8 mouse cellular contexts compared by ENCODE assay signal in the genomic region with DNA sequence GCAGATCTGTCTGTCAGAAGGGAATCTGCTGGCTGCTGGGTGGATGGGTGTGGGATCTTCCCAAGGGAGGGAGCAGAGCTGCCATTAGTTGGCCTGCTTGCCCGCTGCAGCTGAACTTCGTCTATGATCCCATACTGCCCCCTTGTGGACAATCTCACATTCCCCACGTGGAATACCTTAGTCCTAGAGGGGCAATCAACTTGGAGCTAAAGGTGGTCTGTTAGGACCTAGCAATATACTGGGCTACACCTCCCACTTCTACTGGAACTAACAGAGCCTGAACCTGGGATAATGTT. TPM values are rescaled to one million over a fixed set of nuclear protein-coding genes. Genes with fewer than 3 reads are reported as not detected.
DNase-seq lines count a peak whose midpoint lies in the region; ATAC-seq and TF ChIP-seq lines count a peak whose summit lies in the region.

No protein-coding gene starts in this region.

- TF ChIP-seq CTCF in gastrocnemius, adult 2 months (IDR thresholded peaks at IDR 0.05) = peak; percentile 94
- peak; percentile 98 for TF ChIP-seq CTCF in hindbrain, postnatal 0 days (IDR thresholded peaks at IDR 0.05; ENCODE audit: low read depth)

- no peak overlapping the region for H3K9ac ChIP-seq in hindbrain, postnatal 0 days (replicated peaks; ENCODE audit: low read length)

- intact Hi-C loops in gastrocnemius, adult 2 months (cut with DNase I) = loop anchor here (1.0 to 10.0 kb wide), 5 partner anchors 55 to 247 kb away; a partner anchor contains a TSS

- peaks cover 17% of the 10 kb centered on the region for H3K4me1 ChIP-seq in hindbrain, postnatal 0 days (ENCODE audit: insufficient read depth, low read length)

- H3K4me2 ChIP-seq in hindbrain, postnatal 0 days (ENCODE audit: low read depth, low read length) = peak overlapping the region; percentile 44

- peak; percentile 73 for DNase-seq in WW6 (ENCODE audit: low read depth, low spot score)
- peak; percentile 81 to 89 for DNase-seq in cerebellum, postnatal 36 days
- peak; percentile 87 for DNase-seq in gastrocnemius, adult 2 months
- DNase-seq in hindbrain, postnatal 0 days (ENCODE audit: low spot score) = peak; percentile 96
- peak; percentile 87 to 91 for DNase-seq in left cerebral cortex, adult 18-20 months (ENCODE audit: low spot score in 2 of 2)
- DNase-seq in right cerebral cortex, adult 2 months (ENCODE audit: low spot score in 2 of 2) = peak; percentile 89 to 94
- DNase-seq in urinary bladder, postnatal 14 days (ENCODE audit: low spot score) = peak; percentile 89

- no peaks in the 10 kb centered on the region for H3K9me3 ChIP-seq in hindbrain, postnatal 0 days (ENCODE audit: low read length)

- H3K27ac ChIP-seq in gastrocnemius, adult 2 months = peak overlapping the region; percentile 41
- 0 out of 2 replicates have a peak overlapping the region, but pooled peaks have one; percentile 6 for H3K27ac ChIP-seq in hindbrain, postnatal 0 days

- H3K4me3 ChIP-seq in gastrocnemius, adult 2 months = peak overlapping the region; percentile 65
- peak overlapping the region; percentile 1; the same call in 1 of the 2 replicates for H3K4me3 ChIP-seq in hindbrain, postnatal 0 days (ENCODE audit: low read length)

- H3K27me3 ChIP-seq in hindbrain, postnatal 0 days (ENCODE audit: insufficient read depth, low read length) = no peaks in the 10 kb centered on the region

- WGBS in hindbrain, postnatal 0 days = 0% methylated on average over 3 of the region's 3 CpGs

- peak; percentile 74 for ATAC-seq in hindbrain, postnatal 0 days
- ATAC-seq in megakaryocyte, adult 5-6 weeks (ENCODE audit: poor library complexity, severe bottlenecking) = peak; percentile 90

- no peaks in the 10 kb centered on the region for H3K36me3 ChIP-seq in hindbrain, postnatal 0 days (ENCODE audit: insufficient read depth, low read length)

RNA-seq across cellular contexts. Expression of a gene that starts 7.4 kb away (rescaled TPM):
- total RNA-seq in gastrocnemius, adult 2 months (2021) = 100 to 1,000 TPM; 253 to 301 TPM
- total RNA-seq in hindbrain, postnatal 0 days (2014; rRNA removed) = 691 and 792 TPM in 2 replicates
- 689 and 691 TPM in 2 replicates for polyA plus RNA-seq in hindbrain, postnatal 0 days (2015; fragmentation: Nextera tagmentation; extraction: Ambion mirVana)
- 100 to 1,000 TPM; 275 to 295 TPM for total RNA-seq in left cerebral cortex, adult 18-20 months (2021)
- total RNA-seq in megakaryocyte, adult 5-6 weeks (2015) = 1,974 and 2,078 TPM in 2 replicates
- total RNA-seq in megakaryocyte, adult 5-6 weeks (2017) = 1,150 and 1,200 TPM in 2 replicates

RNA-seq across cellular contexts. Expression of a gene that starts 16.3 kb away (rescaled TPM):
- 10 to 100 TPM in 1 of 2 experiments, 1 to 10 TPM in 1; 8.2 to 14.9 TPM for total RNA-seq in gastrocnemius, adult 2 months (2021)
- 19.3 and 28.0 TPM in 2 replicates for total RNA-seq in hindbrain, postnatal 0 days (2014; rRNA removed)
- 22.2 and 23.0 TPM in 2 replicates for polyA plus RNA-seq in hindbrain, postnatal 0 days (2015; fragmentation: Nextera tagmentation; extraction: Ambion mirVana)
- total RNA-seq in left cerebral cortex, adult 18-20 months (2021) = 10 to 100 TPM; 15.6 to 19.4 TPM
- 1.4 and 4.8 TPM in 2 replicates for total RNA-seq in megakaryocyte, adult 5-6 weeks (2015)
- total RNA-seq in megakaryocyte, adult 5-6 weeks (2017) = 3.5 and 4.8 TPM in 2 replicates

RNA-seq across cellular contexts. Expression of a gene that starts 25.4 kb away (rescaled TPM):
- total RNA-seq in gastrocnemius, adult 2 months (2021) = 1 to 10 TPM; 4.8 to 6.1 TPM
- total RNA-seq in hindbrain, postnatal 0 days (2014; rRNA removed) = 20.6 and 26.8 TPM in 2 replicates
- 12.4 and 16.8 TPM in 2 replicates for polyA plus RNA-seq in hindbrain, postnatal 0 days (2015; fragmentation: Nextera tagmentation; extraction: Ambion mirVana)
- 10 to 100 TPM; 12.5 to 12.7 TPM for total RNA-seq in left cerebral cortex, adult 18-20 months (2021)
- total RNA-seq in megakaryocyte, adult 5-6 weeks (2015) = 7.7 and 8.2 TPM in 2 replicates
- total RNA-seq in megakaryocyte, adult 5-6 weeks (2017) = 2.9 and 3.2 TPM in 2 replicates

RNA-seq across cellular contexts. Expression of a gene that starts 25.7 kb away (rescaled TPM):
- 10 to 100 TPM; 15.9 to 19.8 TPM for total RNA-seq in gastrocnemius, adult 2 months (2021)
- total RNA-seq in hindbrain, postnatal 0 days (2014; rRNA removed) = 59.6 and 62.1 TPM in 2 replicates
- polyA plus RNA-seq in hindbrain, postnatal 0 days (2015; fragmentation: Nextera tagmentation; extraction: Ambion mirVana) = 66.8 and 69.2 TPM in 2 replicates
- total RNA-seq in left cerebral cortex, adult 18-20 months (2021) = 10 to 100 TPM; 35.3 to 36.5 TPM
- 3.2 and 3.9 TPM in 2 replicates for total RNA-seq in megakaryocyte, adult 5-6 weeks (2015)
- total RNA-seq in megakaryocyte, adult 5-6 weeks (2017) = 2.2 and 4.2 TPM in 2 replicates

RNA-seq across cellular contexts. Expression of a gene that starts 31.3 kb away (rescaled TPM):
- total RNA-seq in gastrocnemius, adult 2 months (2021) = 10 to 100 TPM; 63.8 to 69.0 TPM
- total RNA-seq in hindbrain, postnatal 0 days (2014; rRNA removed) = 623 and 719 TPM in 2 replicates
- polyA plus RNA-seq in hindbrain, postnatal 0 days (2015; fragmentation: Nextera tagmentation; extraction: Ambion mirVana) = 214 and 228 TPM in 2 replicates
- total RNA-seq in left cerebral cortex, adult 18-20 months (2021) = 100 to 1,000 TPM; 207 to 212 TPM
- total RNA-seq in megakaryocyte, adult 5-6 weeks (2015) = 1.5 and 2.9 TPM in 2 replicates
- 2.4 and 4.0 TPM in 2 replicates for total RNA-seq in megakaryocyte, adult 5-6 weeks (2017)

Comparison
In these comparisons a context has a peak if more than half of its experiments do, and no peak if none do; other contexts are left out.
1. Peak in every context shown above with its lines: DNase-seq, ATAC-seq, H3K4me3 ChIP-seq and H3K27ac ChIP-seq.